ENCODE assay signal across 8 mouse cellular contexts in genomic region chr1:128243627-128243995, GRCm38 (mm10). TPM values are rescaled to one million over a fixed set of nuclear protein-coding genes. Genes with fewer than 3 reads are reported as not detected.
DNase-seq lines count a peak whose midpoint lies in the region; ATAC-seq and TF ChIP-seq lines count a peak whose summit lies in the region.

Gene Ubxn4 (plus strand): TSS chr1:128243964.

- WGBS in kidney, postnatal 0 days = 12% methylated on average over 10 of the region's 10 CpGs
- 8% methylated on average over 10 of the region's 10 CpGs for WGBS in hindbrain, embryonic 15.5 days
- 9% methylated on average over 10 of the region's 10 CpGs for WGBS in liver, embryonic 14.5 days (ENCODE audit: insufficient replicate concordance)

- peak within 1 kb of the TSS; percentile 79 for H3K9ac ChIP-seq in kidney, postnatal 0 days (ENCODE audit: low read depth, low read length)
- H3K9ac ChIP-seq in hindbrain, embryonic 15.5 days = peak within 1 kb of the TSS; percentile 72
- H3K9ac ChIP-seq in liver, embryonic 14.5 days (replicated peaks) = peak within 1 kb of the TSS; percentile 76

- no peak for TF ChIP-seq EP300 in liver, embryonic 14.5 days (IDR thresholded peaks at IDR 0.05; ENCODE audit: low read depth)

- H3K27me3 ChIP-seq in kidney, postnatal 0 days (ENCODE audit: insufficient read depth, low read length) = no peaks in the 10 kb centered on the region
- no peaks in the 10 kb centered on the region for H3K27me3 ChIP-seq in hindbrain, embryonic 15.5 days
- no peaks in the 10 kb centered on the region for H3K27me3 ChIP-seq in liver, embryonic 14.5 days (ENCODE audit: control insufficient read depth, insufficient read depth, low read length)

- no peak for DNase-seq in kidney, postnatal 0 days (ENCODE audit: low spot score)
- no peak for DNase-seq in kidney, postnatal 4 days
- DNase-seq in adrenal gland, adult 8-10 months = no peak
- no peak for DNase-seq in gastrocnemius, adult 18-20 months (ENCODE audit: low spot score)
- DNase-seq in liver, embryonic 14.5 days (ENCODE audit: low read depth in 3 of 3, low spot score in 3 of 3) = no peak
- no peak for DNase-seq in thymus, postnatal 25 days
- no peak for DNase-seq in c-Kit-positive CD71-positive TER-119-positive erythroid progenitor cells, embryonic 14.5 days (ENCODE audit: low spot score)

- H3K9me3 ChIP-seq in kidney, postnatal 0 days (replicated peaks; ENCODE audit: low read length) = no peaks in the 10 kb centered on the region
- H3K9me3 ChIP-seq in hindbrain, embryonic 15.5 days = no peaks in the 10 kb centered on the region
- H3K9me3 ChIP-seq in liver, embryonic 14.5 days (ENCODE audit: control insufficient read depth, low read length) = no peaks in the 10 kb centered on the region

- peak within 1 kb of the TSS; percentile 95 for H3K27ac ChIP-seq in kidney, postnatal 0 days
- peak within 1 kb of the TSS; percentile 89 for H3K27ac ChIP-seq in hindbrain, embryonic 15.5 days (replicated peaks)
- H3K27ac ChIP-seq in liver, embryonic 14.5 days = peak within 1 kb of the TSS; percentile 72

- 0 out of 2 replicates have a peak, but pooled peaks have one; percentile 15 for ATAC-seq in kidney, postnatal 0 days (replicated peaks; ENCODE audit: low FRiP score, low read depth)
- ATAC-seq in hindbrain, embryonic 15.5 days (ENCODE audit: low FRiP score, low read depth) = peak; percentile 59
- ATAC-seq in liver, embryonic 14.5 days (ENCODE audit: insufficient read depth) = no peak; the same call in 1 of the 2 replicates

- no peaks in the 10 kb centered on the region for H3K36me3 ChIP-seq in kidney, postnatal 0 days (ENCODE audit: insufficient read depth, low read length)
- no peaks in the 10 kb centered on the region for H3K36me3 ChIP-seq in hindbrain, embryonic 15.5 days
- no peaks in the 10 kb centered on the region for H3K36me3 ChIP-seq in liver, embryonic 14.5 days (replicated peaks; ENCODE audit: control insufficient read depth, insufficient read depth, low read depth)

- no peak for TF ChIP-seq CTCF in kidney, postnatal 0 days (IDR thresholded peaks at IDR 0.05; ENCODE audit: low read depth)
- no peak for TF ChIP-seq CTCF in liver, embryonic 14.5 days (IDR thresholded peaks at IDR 0.05; ENCODE audit: low read depth)

- no peaks in the 10 kb centered on the region; the same call in 1 of the 2 replicates for H3K4me1 ChIP-seq in kidney, postnatal 0 days (replicated peaks; ENCODE audit: insufficient read depth, low read length)
- H3K4me1 ChIP-seq in hindbrain, embryonic 15.5 days (replicated peaks) = peaks cover 21% of the 10 kb centered on the region
- peaks cover 6 to 10% of the 10 kb centered on the region in 2 experiments for H3K4me1 ChIP-seq in liver, embryonic 14.5 days (replicated peaks; ENCODE audit: control insufficient read depth in 2 of 2, insufficient read depth in 2 of 2, low read length in 1 of 2)

- H3K4me3 ChIP-seq in kidney, postnatal 0 days (replicated peaks; ENCODE audit: low read depth, low read length) = peak within 1 kb of the TSS; percentile 71
- H3K4me3 ChIP-seq in hindbrain, embryonic 15.5 days = peak within 1 kb of the TSS; percentile 73
- H3K4me3 ChIP-seq in liver, embryonic 14.5 days (ENCODE audit: insufficient read depth in 1 of 2, low read depth in 2 of 2, low read length in 2 of 2) = peak within 1 kb of the TSS; percentile 78 to 80

- peak within 1 kb of the TSS; percentile 95 for H3K4me2 ChIP-seq in kidney, postnatal 0 days (ENCODE audit: low read length)
- H3K4me2 ChIP-seq in hindbrain, embryonic 15.5 days = peak within 1 kb of the TSS; percentile 94
- peak within 1 kb of the TSS; percentile 90 for H3K4me2 ChIP-seq in liver, embryonic 14.5 days (ENCODE audit: low read depth)

RNA-seq across cellular contexts. Expression of gene Ubxn4, which starts in this region (rescaled TPM):
- polyA plus RNA-seq in kidney, postnatal 0 days (2015; fragmentation: Nextera tagmentation; extraction: Ambion mirVana) = 76.2 and 78.4 TPM in 2 replicates
- total RNA-seq in adrenal gland, adult 8-10 months (2022) = 10 to 100 TPM; 70.3 to 84.9 (median 74.3) TPM
- 10 to 100 TPM; 42.8 to 51.0 TPM for total RNA-seq in gastrocnemius, adult 18-20 months (2021)
- polyA plus RNA-seq in hindbrain, embryonic 15.5 days (2015; fragmentation: Nextera tagmentation; extraction: Ambion mirVana) = 74.7 and 82.9 TPM in 2 replicates
- polyA plus RNA-seq in liver, embryonic 14.5 days (2012; rRNA removed) = 9.8 and 14.9 TPM in 2 replicates
- 27.2 and 32.8 TPM in 2 replicates for polyA plus RNA-seq in liver, embryonic 14.5 days (2014; fragmentation: Nextera tagmentation; extraction: Ambion mirVana)
